Mouse (Mus musculus) c-Kit-negative CD71-positive TER-119-positive erythroid progenitor cells, embryonic 14.5 days (primary cell): ENCODE results near the gene Gm47791.
A peak's percentile ranks its signal among the peaks of the same experiment; 100 is the strongest.

Experiments
- DNase-seq: peaks from one replicate; pipeline ENCODE4 v3.0.0-alpha.2; 2013; ENCODE audit warnings: low read depth, low spot score

The Gm47791 gene

DNA sequence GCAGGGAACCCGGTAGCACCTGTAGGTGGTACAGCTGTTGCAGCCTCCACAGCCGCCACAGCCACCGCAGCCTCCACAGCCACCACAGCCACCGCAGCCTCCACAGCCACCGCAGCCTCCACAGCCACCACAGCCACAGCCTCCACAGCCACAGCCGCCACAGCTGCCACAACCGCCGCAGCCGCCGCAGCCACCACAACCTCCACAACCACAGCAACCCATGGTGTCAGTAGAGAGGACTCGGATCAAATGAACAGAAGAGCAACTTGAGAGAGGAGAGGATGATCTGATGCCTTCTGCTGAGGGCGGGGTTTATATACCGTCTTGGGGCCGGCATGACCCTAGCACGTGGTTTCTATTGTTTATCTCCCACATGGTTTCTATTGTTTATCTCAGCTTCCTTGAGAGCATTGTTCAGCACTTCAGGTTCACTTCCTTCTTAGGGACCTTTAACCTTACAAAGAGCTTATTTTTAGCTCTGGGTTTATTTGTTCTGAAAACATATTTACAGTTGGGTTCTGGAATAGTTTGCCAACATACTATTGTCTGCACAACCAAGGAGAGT is at the start of gene Gm47791:
Gm47791 (minus strand) TSS at position 222 of the 565 bp plus-strand sequence.
- no peak for DNase-seq

- no peak for DNase-seq
Observed at GRCm38 (mm10) chr1:82820626-82821186, 49.7 kb upstream of the Gm47791 start.

GRCm38 (mm10) chr1:82820179-82820578 is 49.1 kb upstream of the Gm47791 start:
- peak; percentile 65 for DNase-seq

- no peak for DNase-seq
Observed at GRCm38 (mm10) chr1:82819366-82819765, 48.3 kb upstream of the Gm47791 start.

DNA sequence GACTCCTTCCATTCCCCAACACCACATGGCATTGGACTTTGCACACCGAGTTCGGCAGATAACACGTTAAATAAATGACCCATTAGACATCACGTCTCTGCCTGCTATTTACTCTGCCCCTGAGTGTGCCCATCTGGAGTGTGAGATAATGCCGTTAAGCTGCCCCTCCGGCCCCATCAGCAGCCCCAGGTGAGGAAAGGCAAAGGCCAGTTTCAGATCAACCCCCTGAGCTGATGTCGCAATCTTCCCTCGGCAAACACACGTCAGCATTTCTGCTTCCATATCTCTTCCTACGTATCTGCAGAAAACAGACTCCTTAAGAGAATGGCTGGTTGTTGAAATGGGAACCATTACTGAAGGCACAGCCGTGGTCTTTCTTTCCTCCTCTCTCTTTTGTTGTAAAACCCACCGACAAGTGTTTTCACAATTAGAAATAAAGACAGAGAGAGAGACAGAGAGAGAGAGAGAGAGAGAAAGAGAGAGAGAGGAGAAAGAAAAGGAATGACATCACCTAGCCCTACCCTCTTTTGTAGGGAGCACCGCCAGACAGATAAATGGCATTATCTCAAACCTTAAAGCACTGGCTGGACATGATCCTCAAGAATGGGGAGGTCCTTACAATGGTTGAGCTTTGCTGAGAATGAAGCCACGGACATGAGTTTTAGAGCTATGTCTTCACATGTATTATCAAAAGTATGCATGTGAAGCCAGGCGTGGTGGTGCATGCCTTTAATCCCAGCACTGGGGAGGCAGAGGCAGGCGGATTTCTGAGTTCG is 45.1 kb upstream of the Gm47791 start:
- DNase-seq = peak; percentile 85

GRCm38 (mm10) chr1:82811766-82812165 is 40.7 kb upstream of the Gm47791 start:
- no peak for DNase-seq

- DNase-seq = no peak
Observed at GRCm38 (mm10) chr1:82808564-82808963, 37.5 kb upstream of the Gm47791 start.

- no peak for DNase-seq
Observed at GRCm38 (mm10) chr1:82807206-82807605, 36.2 kb upstream of the Gm47791 start.

DNA sequence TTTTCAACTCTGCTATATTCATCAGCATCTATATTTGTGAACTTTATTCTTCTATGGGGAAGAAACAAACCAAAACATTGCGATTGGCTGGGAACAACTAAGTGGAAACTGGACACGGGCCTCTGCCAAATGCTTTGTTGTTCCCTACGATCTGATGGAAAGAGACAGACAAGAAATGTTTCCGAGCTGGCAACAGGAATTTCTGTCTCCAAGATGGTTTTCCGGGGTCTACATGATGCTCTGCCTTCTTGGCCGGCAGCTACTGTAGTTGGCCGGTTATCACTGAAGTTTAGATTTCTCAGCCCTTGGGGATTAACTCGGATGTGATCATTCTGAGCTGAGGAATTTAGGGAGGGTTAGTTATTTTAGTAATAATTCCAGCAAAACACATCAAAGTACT is 35.3 kb upstream of the Gm47791 start:
- no peak for DNase-seq

GRCm38 (mm10) chr1:82804059-82804458 is 33.0 kb upstream of the Gm47791 start:
- DNase-seq = no peak

DNA sequence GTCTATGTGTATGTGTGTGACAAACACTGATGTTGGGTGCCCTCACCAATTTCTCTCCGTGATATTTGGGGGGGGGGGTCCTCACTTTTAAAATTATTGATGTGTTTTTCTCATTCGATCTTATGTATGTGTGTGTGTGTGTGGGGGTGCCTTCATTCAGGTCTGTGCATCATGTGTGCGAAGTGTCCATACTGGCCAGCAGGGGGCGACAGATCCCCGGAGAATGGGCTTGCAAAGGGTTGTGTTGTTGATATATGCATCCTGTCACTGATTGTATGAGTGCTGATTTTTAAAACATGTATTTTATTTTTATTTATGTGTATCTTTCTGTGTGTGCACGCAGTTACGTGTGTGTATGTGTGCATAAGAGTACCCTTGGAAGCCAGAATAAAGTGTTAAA is 32.6 kb upstream of the Gm47791 start:
- peak; percentile 77 for DNase-seq

- DNase-seq = no peak
Observed at GRCm38 (mm10) chr1:82801105-82801783, 30.2 kb upstream of the Gm47791 start.

DNA sequence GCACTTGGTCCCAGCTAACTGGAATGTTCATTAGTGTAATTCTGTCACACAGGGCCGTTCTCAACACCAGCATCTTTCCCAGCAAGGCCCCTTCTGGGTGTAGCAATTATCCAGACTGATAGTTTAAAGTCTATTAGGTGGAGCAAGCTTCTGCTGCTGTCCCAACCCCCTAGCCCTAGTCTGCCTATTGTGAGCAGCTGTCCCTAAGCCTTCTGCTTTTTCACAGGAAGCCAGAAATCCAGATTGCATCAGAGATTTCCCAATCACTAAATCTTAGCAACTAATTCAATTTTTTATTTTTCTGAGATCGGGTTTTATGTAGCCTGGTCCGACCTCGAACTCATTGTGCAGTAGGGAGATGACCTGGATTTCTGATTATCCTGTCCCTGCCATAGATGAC is 27.9 kb upstream of the Gm47791 start:
- DNase-seq = no peak

GRCm38 (mm10) chr1:82798304-82798703 is 27.3 kb upstream of the Gm47791 start:
- DNase-seq = no peak

- DNase-seq = no peak
Observed at GRCm38 (mm10) chr1:82797088-82797487, 26.0 kb upstream of the Gm47791 start.

GRCm38 (mm10) chr1:82795702-82796443 is 24.8 kb upstream of the Gm47791 start:
- DNase-seq = no peak

GRCm38 (mm10) chr1:82795211-82795610 is 24.2 kb upstream of the Gm47791 start:
- DNase-seq = no peak

GRCm38 (mm10) chr1:82793986-82794385 is 22.9 kb upstream of the Gm47791 start:
- DNase-seq = no peak

- DNase-seq = no peak
Observed at GRCm38 (mm10) chr1:82793110-82793509, 22.1 kb upstream of the Gm47791 start.

DNA sequence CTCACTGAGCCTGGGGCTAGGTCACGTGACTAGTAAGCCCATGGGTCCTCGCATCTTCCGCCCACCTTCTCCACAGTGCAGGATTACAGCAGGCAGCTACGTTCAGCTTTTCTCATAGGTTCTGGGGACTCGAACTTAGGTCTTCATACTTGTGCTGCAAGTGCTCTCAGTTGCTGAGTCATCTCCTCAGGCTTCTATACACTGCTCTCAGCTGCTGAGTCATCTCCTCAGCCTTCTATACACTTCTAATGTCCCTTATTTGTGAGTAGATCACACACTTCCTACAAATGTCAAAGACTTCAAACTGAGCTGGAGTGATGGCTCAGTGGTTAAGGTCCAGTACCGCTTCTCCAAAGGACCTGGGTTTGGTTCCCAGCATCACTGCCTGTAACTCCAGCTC is 21.2 kb upstream of the Gm47791 start:
- no peak for DNase-seq

GRCm38 (mm10) chr1:82791105-82791504 is 20.1 kb upstream of the Gm47791 start:
- DNase-seq = no peak

DNA sequence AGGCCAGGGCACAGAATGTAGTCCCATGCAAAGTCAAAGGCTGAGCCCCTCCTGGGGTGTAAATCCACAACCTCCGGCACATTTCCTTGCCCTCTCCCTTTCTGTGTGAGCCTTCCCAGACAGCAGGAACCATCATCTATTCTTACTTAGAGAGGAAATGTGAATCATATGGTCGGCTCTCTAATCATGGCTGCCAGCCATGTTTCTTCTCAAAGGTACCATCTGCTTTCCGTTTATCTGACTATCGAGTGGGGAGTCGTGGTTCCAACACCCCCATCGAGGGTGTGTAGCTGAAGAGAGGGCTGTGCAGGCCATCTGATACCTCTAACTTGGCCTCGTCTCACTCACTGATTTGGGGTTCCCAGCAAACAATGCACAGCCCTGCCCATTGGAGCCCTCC is 17.0 kb upstream of the Gm47791 start:
- no peak for DNase-seq
